ENCODE assay signal across 18 mouse cellular contexts in the genomic region with DNA sequence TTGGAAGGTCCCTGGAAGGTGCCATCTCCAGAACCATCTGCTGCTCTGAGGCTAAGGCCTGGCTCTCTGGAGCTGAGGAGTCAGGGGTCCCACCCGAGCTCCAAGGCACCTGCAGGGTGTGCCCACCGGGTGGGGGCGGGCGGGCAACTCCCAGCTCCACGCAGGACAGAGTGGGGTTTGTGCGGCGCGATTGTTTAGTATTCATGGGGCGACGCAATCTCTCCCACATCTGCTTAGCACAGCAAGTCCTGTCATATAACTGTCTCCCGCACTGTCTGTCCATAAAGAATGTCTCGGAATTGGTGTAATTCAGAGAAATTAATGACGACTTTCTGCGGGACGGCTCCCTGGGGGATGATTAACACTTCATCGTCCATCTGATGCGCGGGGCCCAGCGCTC. TPM values are rescaled to one million over a fixed set of nuclear protein-coding genes. Genes with fewer than 3 reads are reported as not detected.
A peak's percentile ranks its signal among the peaks of the same experiment; 100 is the strongest.
DNase-seq lines count a peak whose midpoint lies in the region; ATAC-seq and TF ChIP-seq lines count a peak whose summit lies in the region.
"Had no signal": no experiment of that assay in that cellular context is flagged by ENCODE, and none has a peak within 500 bp of the region (broad histone marks: within the 10 kb centered on the region; RNA-seq: fewer than 3 reads in every experiment).

No protein-coding gene starts in this region.

- no peak for DNase-seq in forebrain, embryonic 11.5 days (ENCODE audit: low spot score)
- no peak for DNase-seq in midbrain, embryonic 10.5 days (ENCODE audit: low spot score)
- DNase-seq in midbrain, embryonic 14.5 days, result no peak
- DNase-seq in limb, embryonic 14.5 days (ENCODE audit: low spot score), result no peak
- DNase-seq in left cerebral cortex, adult 11 months (ENCODE audit: low spot score), result no peak
- DNase-seq in lung, adult 18-20 months, result no peak
- DNase-seq: heart, postnatal 14 days; kidney, adult 8-10 months; right cerebral cortex, postnatal 25 days had no signal

- no peaks in the 10 kb centered on the region for H3K9me3 ChIP-seq in forebrain, embryonic 12.5 days
- no peaks in the 10 kb centered on the region for H3K9me3 ChIP-seq in forebrain, embryonic 11.5 days (ENCODE audit: control insufficient read depth, low read length)
- H3K9me3 ChIP-seq in midbrain, embryonic 10.5 days (replicated peaks), result no peaks in the 10 kb centered on the region
- no peaks in the 10 kb centered on the region for H3K9me3 ChIP-seq in midbrain, embryonic 14.5 days (ENCODE audit: control insufficient read depth, low read length)
- H3K9me3 ChIP-seq in forebrain, embryonic 16.5 days (ENCODE audit: control insufficient read depth, low read length), result no peaks in the 10 kb centered on the region
- no peaks in the 10 kb centered on the region for H3K9me3 ChIP-seq in limb, embryonic 14.5 days (ENCODE audit: control insufficient read depth, low read length)
- H3K9me3 ChIP-seq: G1E; heart, embryonic 12.5 days; limb, embryonic 13.5 days; midbrain, embryonic 13.5 days had no signal

- 80% methylated on average over 19 of the region's 19 CpGs for WGBS in forebrain, embryonic 12.5 days
- 87% methylated on average over 19 of the region's 19 CpGs for WGBS in forebrain, embryonic 11.5 days
- 89% methylated on average over 19 of the region's 19 CpGs for WGBS in midbrain, embryonic 10.5 days
- 81% methylated on average over 19 of the region's 19 CpGs for WGBS in midbrain, embryonic 14.5 days
- WGBS in forebrain, embryonic 16.5 days, result 72% methylated on average over 19 of the region's 19 CpGs
- 64% methylated on average over 19 of the region's 19 CpGs for WGBS in limb, embryonic 14.5 days

- no peak for TF ChIP-seq POLR2A in limb, embryonic 14.5 days (IDR thresholded peaks at IDR 0.05; ENCODE audit: borderline replicate concordance, extremely low read depth, insufficient read depth, insufficient read length)

- peaks cover 26% of the 10 kb centered on the region for H3K4me1 ChIP-seq in forebrain, embryonic 12.5 days
- 0 out of 2 replicates have a peak, but pooled peaks cover 6% of the 10 kb centered on the region for H3K4me1 ChIP-seq in forebrain, embryonic 11.5 days (replicated peaks; ENCODE audit: control insufficient read depth, insufficient read depth, low read length)
- H3K4me1 ChIP-seq in midbrain, embryonic 10.5 days, result peaks cover 30% of the 10 kb centered on the region
- H3K4me1 ChIP-seq in midbrain, embryonic 14.5 days (ENCODE audit: control insufficient read depth, insufficient read depth, low read length), result peaks cover 8% of the 10 kb centered on the region; the same call in 1 of the 2 replicates
- peaks cover 45% of the 10 kb centered on the region for H3K4me1 ChIP-seq in forebrain, embryonic 16.5 days (replicated peaks; ENCODE audit: control insufficient read depth, insufficient read depth, low read length)
- 0 out of 2 replicates have a peak, but pooled peaks cover 2% of the 10 kb centered on the region for H3K4me1 ChIP-seq in limb, embryonic 14.5 days (ENCODE audit: control insufficient read depth, insufficient read depth, low read length)

- no peaks in the 10 kb centered on the region for H3K36me3 ChIP-seq in forebrain, embryonic 12.5 days (replicated peaks)
- no peaks in the 10 kb centered on the region for H3K36me3 ChIP-seq in forebrain, embryonic 11.5 days (ENCODE audit: control insufficient read depth, insufficient read depth, low read length)
- no peaks in the 10 kb centered on the region for H3K36me3 ChIP-seq in midbrain, embryonic 10.5 days
- no peaks in the 10 kb centered on the region for H3K36me3 ChIP-seq in midbrain, embryonic 14.5 days (ENCODE audit: control insufficient read depth, insufficient read depth, low read length)
- no peaks in the 10 kb centered on the region for H3K36me3 ChIP-seq in forebrain, embryonic 16.5 days (ENCODE audit: control insufficient read depth, insufficient read depth)
- no peaks in the 10 kb centered on the region for H3K36me3 ChIP-seq in limb, embryonic 14.5 days (ENCODE audit: control insufficient read depth, insufficient read depth, low read length)
- H3K36me3 ChIP-seq: G1E; heart, embryonic 12.5 days; limb, embryonic 13.5 days; midbrain, embryonic 13.5 days had no signal

- no peak overlapping the region for H3K9ac ChIP-seq in forebrain, embryonic 12.5 days
- H3K9ac ChIP-seq in forebrain, embryonic 11.5 days (ENCODE audit: low read length), result no peak overlapping the region
- H3K9ac ChIP-seq in midbrain, embryonic 14.5 days (replicated peaks; ENCODE audit: low read length), result no peak overlapping the region
- H3K9ac ChIP-seq in forebrain, embryonic 16.5 days (replicated peaks; ENCODE audit: low read depth, low read length), result no peak overlapping the region
- H3K9ac ChIP-seq in limb, embryonic 14.5 days (ENCODE audit: low read depth, low read length, severe bottlenecking), result no peak overlapping the region
- H3K9ac ChIP-seq: limb, embryonic 13.5 days; liver, embryonic 14.5 days; midbrain, embryonic 13.5 days had no signal

- peaks cover 88% of the 10 kb centered on the region for H3K27me3 ChIP-seq in forebrain, embryonic 12.5 days
- peaks cover 31% of the 10 kb centered on the region for H3K27me3 ChIP-seq in forebrain, embryonic 11.5 days (ENCODE audit: control insufficient read depth, insufficient read depth, low read length)
- peaks cover 100% of the 10 kb centered on the region for H3K27me3 ChIP-seq in midbrain, embryonic 10.5 days (ENCODE audit: low read depth, poor library complexity, severe bottlenecking)
- no peaks in the 10 kb centered on the region; the same call in 1 of the 2 replicates for H3K27me3 ChIP-seq in midbrain, embryonic 14.5 days (ENCODE audit: control insufficient read depth, insufficient read depth, low read length)
- no peaks in the 10 kb centered on the region for H3K27me3 ChIP-seq in forebrain, embryonic 16.5 days (replicated peaks; ENCODE audit: control insufficient read depth, insufficient read depth, low read length)
- H3K27me3 ChIP-seq in limb, embryonic 14.5 days (ENCODE audit: control insufficient read depth, insufficient read depth, low read length), result no peaks in the 10 kb centered on the region

- ATAC-seq in forebrain, embryonic 12.5 days (ENCODE audit: low FRiP score), result no peak
- no peak for ATAC-seq in forebrain, embryonic 11.5 days (replicated peaks; ENCODE audit: low FRiP score)
- no peak for ATAC-seq in midbrain, embryonic 14.5 days (ENCODE audit: low FRiP score, low TSS enrichment)
- ATAC-seq in forebrain, embryonic 16.5 days, result no peak
- no peak for ATAC-seq in limb, embryonic 14.5 days (ENCODE audit: low FRiP score, low read depth)
- ATAC-seq: activated CD4-positive, CD25-positive, alpha-beta regulatory T cell, adult 4 months; CD4-positive, CD25-positive, alpha-beta regulatory T cell, adult 4 months had no signal

- H3K4me2 ChIP-seq in forebrain, embryonic 12.5 days, result no peak overlapping the region
- no peak overlapping the region for H3K4me2 ChIP-seq in forebrain, embryonic 11.5 days (ENCODE audit: low read depth, low read length, severe bottlenecking)
- H3K4me2 ChIP-seq in midbrain, embryonic 14.5 days (ENCODE audit: low read length), result no peak overlapping the region
- no peak overlapping the region for H3K4me2 ChIP-seq in forebrain, embryonic 16.5 days (ENCODE audit: low read length)
- 0 out of 2 replicates have a peak overlapping the region, but pooled peaks have one; percentile 8 for H3K4me2 ChIP-seq in limb, embryonic 14.5 days (replicated peaks; ENCODE audit: low read depth, low read length, severe bottlenecking)

- peak overlapping the region; percentile 74 for H3K27ac ChIP-seq in forebrain, embryonic 12.5 days
- H3K27ac ChIP-seq in forebrain, embryonic 11.5 days (ENCODE audit: low read depth, low read length), result no peak overlapping the region
- 0 out of 2 replicates have a peak overlapping the region, but pooled peaks have one; percentile 67 for H3K27ac ChIP-seq in midbrain, embryonic 10.5 days (replicated peaks)
- H3K27ac ChIP-seq in midbrain, embryonic 14.5 days (replicated peaks; ENCODE audit: low read depth, low read length), result no peak overlapping the region
- H3K27ac ChIP-seq in forebrain, embryonic 16.5 days (ENCODE audit: low read length), result peak overlapping the region; percentile 94
- no peak overlapping the region for H3K27ac ChIP-seq in limb, embryonic 14.5 days (replicated peaks; ENCODE audit: low read depth, low read length)
- H3K27ac ChIP-seq: limb, embryonic 13.5 days; liver, embryonic 14.5 days; midbrain, embryonic 13.5 days had no signal

- H3K4me3 ChIP-seq in forebrain, embryonic 12.5 days (replicated peaks), result no peak overlapping the region
- H3K4me3 ChIP-seq in forebrain, embryonic 11.5 days (ENCODE audit: low read depth, low read length), result no peak overlapping the region
- H3K4me3 ChIP-seq in midbrain, embryonic 10.5 days, result no peak overlapping the region
- H3K4me3 ChIP-seq in midbrain, embryonic 14.5 days (replicated peaks; ENCODE audit: low read depth, low read length), result no peak overlapping the region
- no peak overlapping the region for H3K4me3 ChIP-seq in forebrain, embryonic 16.5 days (replicated peaks; ENCODE audit: low read length)
- H3K4me3 ChIP-seq in limb, embryonic 14.5 days (replicated peaks; ENCODE audit: low read length), result no peak overlapping the region

RNA-seq across cellular contexts. Expression of a gene that starts 15.1 kb away (rescaled TPM):
- 38.8 and 42.7 TPM in 2 replicates for polyA plus RNA-seq in forebrain, embryonic 12.5 days (2016; fragmentation: Nextera tagmentation; extraction: Ambion mirVana)
- 30.4 and 31.1 TPM in 2 replicates for polyA plus RNA-seq in forebrain, embryonic 11.5 days (2014; fragmentation: Nextera tagmentation; extraction: Ambion mirVana)
- 26.0 and 31.1 TPM in 2 replicates for polyA plus RNA-seq in midbrain, embryonic 10.5 days (2016; fragmentation: Nextera tagmentation; extraction: Ambion mirVana)
- polyA plus RNA-seq in midbrain, embryonic 14.5 days (2014; fragmentation: Nextera tagmentation; extraction: Ambion mirVana), result 30.6 and 36.5 TPM in 2 replicates
- polyA plus RNA-seq in forebrain, embryonic 16.5 days (2015; fragmentation: Nextera tagmentation; extraction: Ambion mirVana), result 80.6 and 87.7 TPM in 2 replicates
- polyA plus RNA-seq in limb, embryonic 14.5 days (2012; rRNA removed), result 54.7 and 57.5 TPM in 2 replicates
- polyA plus RNA-seq in limb, embryonic 14.5 days (2014; fragmentation: Nextera tagmentation; extraction: Ambion mirVana), result 56.6 and 62.9 TPM in 2 replicates

Comparison
In these comparisons a context has a peak if more than half of its experiments do, and no peak if none do; other contexts are left out.
1. H3K27ac ChIP-seq: peak in forebrain, embryonic 12.5 days (single experiment), midbrain, embryonic 10.5 days (single experiment) and forebrain, embryonic 16.5 days (single experiment); none in forebrain, embryonic 11.5 days (single experiment), midbrain, embryonic 14.5 days (single experiment) and limb, embryonic 14.5 days (single experiment).